Mouse (Mus musculus) retina, postnatal 7 days (tissue): ENCODE results near the gene Psme4.

ENCODE experiments used
- DNase-seq: peaks from one replicate; pipeline ENCODE4 v3.0.0-alpha.2; 2012; ENCODE audit warnings: low read depth, low spot score

The Psme4 gene

DNA sequence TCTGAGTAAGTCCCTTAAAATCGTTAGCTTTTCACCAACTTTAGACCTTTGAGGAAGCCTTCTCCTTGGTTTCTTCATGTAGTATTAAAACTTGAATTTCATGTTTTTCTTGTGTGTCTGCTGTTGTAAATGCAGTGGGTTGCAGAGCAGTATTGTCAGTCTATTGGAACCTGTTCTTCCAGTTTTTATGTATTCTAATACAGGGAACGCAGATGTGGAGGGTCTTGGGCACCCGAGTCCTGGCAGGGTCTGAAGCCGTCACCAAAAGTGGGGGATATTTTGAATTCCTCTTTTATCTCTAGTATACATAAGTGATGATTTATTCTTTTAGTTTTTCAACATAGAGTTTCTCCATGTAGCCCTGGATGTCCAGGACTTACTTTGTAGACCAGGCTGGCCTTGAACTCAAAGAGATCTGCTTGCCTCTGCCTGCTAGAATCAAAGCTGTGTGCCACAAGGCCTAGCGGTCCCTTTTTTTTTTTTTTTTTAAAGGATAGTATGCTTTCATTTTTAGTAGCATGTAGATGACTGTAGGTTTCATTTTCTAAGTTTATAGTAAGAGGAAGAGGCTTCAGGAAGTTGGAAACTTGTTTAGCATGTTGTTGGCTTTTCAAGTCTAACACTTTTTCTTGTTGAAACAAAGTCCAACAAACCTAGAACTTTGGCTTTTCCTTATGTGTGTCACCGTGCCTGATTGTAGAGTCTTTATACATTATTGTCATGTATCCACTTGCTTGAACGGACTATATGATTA lies 14.9 kb downstream of the Psme4 start:
- DNase-seq, result no peak

DNA sequence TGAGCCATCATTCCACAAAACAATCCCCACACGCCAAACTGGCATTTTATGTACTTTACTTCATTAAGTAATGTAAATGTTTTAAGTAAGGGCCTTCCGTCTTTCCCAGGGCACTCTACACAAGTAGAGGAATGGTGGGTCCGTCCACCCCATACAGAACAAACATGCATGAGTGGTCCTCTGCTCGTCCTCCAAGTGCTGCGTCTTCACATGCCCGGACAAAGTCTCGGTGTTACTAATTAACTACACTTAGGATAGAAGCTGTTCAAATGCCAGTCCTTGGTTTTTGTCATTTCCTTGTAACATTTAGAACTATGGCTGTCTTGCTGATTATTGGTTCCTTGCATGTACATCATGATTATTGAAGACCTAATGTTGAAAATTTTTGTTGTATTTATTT lies 21.2 kb downstream of the Psme4 start:
- DNase-seq, result no peak

DNA sequence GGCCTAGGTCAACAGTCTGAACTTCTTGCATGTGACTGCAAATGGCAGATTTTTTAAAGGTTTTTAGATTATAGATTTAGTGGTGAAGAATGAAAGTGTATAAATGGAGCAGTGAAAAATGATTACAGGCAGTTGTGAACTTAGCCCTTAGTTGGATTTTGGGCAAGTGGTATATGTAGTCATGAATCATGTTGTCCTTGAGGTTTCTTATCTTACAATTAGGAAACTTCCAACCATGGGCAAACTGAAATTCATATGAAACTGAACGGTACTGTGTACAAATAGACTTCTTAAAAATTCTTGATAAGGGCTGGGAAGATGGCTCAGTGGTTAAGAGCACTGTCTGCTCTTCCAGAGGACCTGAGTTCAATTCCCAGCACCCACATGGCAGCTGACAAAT lies 22.2 kb downstream of the Psme4 start:
- DNase-seq, result no peak

DNA sequence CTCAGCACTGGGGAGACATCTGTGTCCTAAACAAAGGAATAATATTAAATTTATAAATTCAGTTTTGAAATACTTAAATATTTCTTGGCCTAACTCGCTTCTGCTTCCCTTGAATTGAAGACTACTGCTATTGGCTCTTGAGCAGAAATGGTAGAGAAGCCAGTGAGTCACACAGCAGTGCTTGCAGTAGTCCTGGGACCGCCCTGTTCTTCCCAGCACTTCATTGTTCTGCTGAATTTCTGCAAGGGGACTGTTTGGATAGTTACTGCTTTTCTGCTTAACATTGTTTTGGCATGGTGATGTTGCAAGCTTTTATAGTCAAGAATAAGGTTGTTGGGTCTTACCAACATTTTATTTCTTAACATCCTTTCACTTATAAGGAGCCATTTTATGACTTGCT lies 25.7 kb downstream of the Psme4 start:
- no peak for DNase-seq

DNA sequence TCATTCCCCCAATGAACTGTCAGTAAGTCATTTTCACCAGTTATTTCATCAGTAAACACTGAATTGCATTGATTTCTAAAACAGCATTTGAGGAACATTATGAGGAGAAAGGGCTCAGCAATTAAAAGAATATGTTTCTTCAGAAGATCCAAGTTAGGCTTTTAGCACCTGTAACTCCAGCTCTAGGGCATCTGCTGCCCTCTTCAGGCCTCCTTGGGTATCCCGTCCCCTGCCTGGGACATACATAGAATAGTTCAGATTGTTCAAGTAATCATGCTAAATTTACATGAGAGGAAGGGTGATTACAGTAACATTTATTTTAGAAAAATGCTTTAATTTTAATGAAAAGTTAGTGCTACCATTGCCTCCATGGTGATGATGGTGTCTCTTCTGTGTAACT lies 28.0 kb downstream of the Psme4 start:
- DNase-seq, result peak; percentile 11

DNA sequence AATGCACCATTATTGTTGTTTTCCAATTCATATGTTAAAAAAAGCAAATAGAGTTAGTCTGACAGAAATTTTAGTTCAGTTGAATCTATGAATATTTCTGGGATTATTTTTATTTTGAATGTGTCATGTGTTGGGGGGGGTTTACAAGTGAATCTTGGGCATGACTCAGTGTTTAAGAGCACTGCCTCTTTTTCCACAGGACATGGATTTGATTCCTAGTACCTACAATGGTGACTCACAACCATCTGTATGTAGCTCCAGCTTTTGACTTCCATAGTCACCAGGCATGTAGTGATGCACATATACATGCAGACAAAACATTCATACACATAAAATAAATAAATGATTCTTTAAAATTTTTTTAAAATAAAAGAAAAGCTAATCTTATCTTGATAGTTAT lies 28.6 kb downstream of the Psme4 start:
- no peak for DNase-seq

DNA sequence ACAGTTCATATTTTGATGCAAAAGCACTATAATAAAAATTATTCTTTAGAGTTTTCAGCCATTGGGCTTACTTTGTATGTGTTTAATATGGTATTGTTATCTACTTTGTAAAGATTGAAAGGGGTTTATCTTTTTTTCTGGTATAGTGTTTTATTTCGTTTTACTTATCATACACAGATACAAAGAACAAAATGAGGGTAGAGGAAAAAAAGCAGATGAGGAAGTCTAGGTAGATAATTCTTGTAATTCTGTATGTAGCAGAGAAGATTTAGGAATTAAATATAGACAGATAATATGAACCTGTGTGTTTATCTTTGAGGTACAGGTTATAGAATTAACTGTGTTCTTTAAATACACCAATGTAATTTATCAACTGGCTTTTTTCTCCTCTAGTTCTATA lies 30.9 kb downstream of the Psme4 start:
- no peak for DNase-seq

DNA sequence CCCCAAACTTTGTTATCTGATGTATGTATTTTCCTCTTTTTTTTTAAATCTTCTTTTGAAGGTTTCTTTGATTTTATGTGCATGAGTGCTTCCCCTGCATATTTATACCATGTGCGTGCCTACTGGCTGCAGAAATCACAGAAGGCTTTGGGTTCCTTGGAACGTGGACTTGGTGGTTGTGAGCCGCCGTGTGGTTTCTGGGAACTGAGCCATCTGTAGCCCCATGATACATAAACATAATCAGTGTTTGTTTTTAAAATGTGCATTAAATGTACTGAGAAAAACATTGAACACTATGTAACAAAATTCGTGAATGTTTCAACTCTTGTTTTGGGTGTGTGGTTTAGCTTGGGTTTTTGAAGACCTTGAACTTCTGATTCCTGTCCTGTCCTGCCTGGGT lies 49.6 kb downstream of the Psme4 start:
- no peak for DNase-seq

DNA sequence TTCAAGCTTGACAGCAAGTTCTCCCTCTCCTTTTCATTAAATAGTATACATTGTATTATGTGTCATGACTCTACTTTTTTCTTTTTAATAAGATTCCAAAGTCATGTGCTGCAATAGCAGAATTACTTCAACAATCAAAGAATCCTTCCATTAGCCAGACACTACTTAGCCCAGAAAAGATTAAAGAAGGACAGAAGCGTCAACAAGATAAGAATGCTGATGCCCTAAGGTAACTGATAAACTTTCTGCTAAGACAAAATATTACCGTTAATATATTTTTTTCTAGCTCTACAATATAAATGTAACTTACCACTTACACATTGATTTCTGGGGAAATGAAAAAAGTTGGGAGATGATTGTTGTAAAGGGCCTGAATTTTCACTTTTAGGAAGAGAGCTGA lies 67.3 kb downstream of the Psme4 start:
- no peak for DNase-seq

DNA sequence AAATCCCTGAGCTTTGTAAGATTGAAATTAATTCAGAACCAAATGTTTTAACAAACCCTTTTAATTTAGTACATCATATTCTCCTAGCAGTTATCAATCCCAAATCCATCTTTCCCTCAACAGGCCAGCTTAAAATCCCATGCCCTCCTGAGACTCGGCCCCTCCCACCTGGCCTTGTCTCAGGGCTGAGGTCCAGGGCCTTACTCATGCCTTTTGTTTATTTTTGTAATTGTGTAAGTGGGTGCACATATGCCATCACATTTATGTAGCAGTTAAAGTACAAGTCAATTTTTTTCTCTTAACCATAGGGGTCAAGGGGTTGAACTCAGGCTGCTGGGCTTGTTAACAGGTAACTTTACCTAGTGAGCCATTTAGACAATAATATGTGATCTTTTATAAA lies 72.8 kb downstream of the Psme4 start:
- no peak for DNase-seq

DNA sequence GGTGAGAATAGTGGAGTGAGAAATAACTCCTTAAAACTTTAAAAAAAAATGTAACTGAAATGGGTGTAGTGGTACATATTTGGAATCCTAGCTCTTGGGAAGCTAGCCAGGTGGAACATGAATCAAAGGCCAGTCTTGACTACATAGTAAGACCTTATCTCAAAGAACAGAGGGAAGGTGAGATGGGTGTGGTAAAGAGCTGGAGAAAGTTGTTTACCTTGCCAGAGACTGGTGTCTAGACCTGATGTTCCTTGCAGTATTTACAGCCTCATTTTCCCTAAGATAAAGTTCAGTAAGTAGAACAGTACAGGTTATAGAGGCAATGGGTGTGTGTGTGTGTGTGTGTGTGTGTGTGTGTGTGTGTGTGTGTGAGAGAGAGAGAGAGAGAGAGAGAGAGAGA lies 100.9 kb downstream of the Psme4 start:
- no peak for DNase-seq

DNA sequence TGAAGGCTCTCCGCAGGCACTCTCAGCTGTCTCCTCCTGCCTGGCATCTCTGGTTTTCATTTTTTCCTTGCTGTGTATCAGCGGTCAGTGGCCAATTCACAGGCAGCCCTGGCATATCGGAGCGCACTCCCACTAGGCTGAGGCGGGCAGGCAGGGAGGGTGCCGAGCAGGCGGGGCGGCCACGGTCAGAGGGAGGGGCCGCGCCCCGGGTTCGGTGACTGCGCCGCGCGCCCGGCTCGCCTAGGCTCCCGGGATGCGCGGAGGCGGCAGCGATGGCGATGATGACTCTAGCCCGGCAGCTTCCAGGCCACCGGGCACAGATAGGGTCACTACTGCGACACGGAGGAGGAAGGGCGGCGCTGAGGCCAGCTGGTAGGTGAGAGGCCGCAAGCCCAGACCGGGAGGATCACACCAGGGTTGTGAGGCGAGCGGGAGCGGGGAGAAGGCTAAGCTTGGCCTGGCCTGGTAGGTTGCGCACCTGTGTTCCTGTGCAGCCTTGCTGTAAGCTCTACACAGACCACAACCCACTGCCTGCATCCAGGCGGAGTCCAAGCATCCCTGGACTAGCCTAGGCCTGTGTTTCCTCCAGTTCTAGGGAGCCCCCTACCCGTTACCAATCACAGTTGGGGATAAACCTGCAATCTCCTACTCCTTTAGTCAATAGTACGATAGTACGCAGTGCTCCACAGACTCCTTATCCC lies 113.8 kb downstream of the Psme4 start, which contains the start of the genes Gpr75 and Asb3:
Gene Gpr75 (plus strand): TSS at position 188 of the 701 bp plus-strand sequence.
Gene Asb3 (plus strand): TSS at position 246 of the 701 bp plus-strand sequence.
- peak; percentile 32 for DNase-seq

DNA sequence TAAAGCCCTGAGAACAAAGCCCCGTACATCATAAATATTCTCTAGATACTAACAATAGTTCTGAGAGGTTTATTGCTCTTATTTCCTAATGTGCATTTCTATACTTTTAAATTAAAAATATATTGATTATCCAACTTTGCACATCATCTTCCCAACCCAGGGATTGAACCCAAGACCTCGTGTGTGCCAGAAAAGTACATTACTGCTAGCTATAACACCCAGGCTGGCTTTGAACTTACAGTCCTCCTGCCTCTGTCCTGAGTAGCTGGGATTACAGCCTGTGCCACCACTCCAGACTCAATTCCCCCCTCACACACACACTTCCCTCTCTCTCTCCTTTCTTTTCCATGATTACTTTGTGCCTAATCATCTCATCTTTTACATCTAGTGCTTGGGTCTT lies 116.6 kb downstream of the Psme4 start:
- no peak for DNase-seq

DNA sequence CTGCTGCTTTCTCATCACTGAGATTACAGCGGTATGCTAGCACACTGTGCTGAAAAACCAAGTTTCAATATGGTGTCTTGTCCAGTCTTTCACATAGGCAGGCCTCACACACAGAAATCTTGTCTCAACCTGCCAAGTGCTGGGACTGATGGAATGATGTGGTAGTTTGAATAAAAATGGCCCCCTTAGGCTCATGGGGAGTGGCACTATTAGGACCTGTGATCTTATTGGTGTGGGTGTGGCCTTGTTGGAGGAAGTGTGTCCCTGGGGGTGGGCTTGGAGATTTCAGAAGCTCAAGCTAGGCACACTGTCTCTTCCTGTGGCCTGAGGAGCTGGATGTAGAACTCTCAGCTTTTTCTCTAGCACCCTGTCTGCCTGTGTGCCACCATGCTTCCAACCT lies 124.7 kb downstream of the Psme4 start:
- DNase-seq, result no peak

DNA sequence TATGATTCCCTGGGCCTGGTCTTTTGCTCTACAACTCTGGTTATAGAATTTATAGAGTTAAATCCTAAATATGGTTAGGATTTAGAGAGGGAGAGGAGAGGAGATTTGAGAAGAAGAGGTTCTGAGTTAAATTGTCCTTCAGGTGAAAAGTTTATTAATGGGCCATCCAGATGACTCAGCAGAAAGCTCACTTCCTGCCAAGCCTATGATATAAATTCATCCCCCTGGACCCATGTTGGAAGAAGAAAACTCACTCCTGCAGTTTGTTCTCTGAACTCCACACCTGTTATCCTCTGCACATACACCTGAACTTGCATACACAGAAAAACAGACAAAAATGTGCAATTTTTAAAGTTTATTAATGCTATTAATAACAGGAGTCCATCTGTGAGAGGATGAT lies 127.8 kb downstream of the Psme4 start:
- no peak for DNase-seq

DNA sequence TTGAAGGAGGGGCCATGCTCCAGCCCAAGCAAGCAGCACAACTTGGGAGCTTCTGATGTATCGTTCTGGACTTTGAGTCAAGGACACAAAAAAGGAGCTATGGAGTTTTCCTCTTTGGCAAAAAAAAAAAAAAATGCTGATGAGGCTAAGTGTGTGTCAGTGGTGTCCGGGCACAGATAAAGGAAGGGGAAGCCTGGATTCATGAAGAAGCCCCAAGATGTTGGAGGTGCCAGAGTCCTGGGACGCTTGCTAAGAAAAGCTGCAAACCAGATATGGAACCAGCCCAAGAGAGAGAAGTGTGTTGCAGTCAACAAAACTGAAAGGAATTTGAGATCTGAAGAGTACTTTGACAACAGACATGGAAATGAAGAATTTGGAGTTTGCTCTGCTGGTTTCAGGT lies 140.8 kb downstream of the Psme4 start:
- DNase-seq, result no peak

DNA sequence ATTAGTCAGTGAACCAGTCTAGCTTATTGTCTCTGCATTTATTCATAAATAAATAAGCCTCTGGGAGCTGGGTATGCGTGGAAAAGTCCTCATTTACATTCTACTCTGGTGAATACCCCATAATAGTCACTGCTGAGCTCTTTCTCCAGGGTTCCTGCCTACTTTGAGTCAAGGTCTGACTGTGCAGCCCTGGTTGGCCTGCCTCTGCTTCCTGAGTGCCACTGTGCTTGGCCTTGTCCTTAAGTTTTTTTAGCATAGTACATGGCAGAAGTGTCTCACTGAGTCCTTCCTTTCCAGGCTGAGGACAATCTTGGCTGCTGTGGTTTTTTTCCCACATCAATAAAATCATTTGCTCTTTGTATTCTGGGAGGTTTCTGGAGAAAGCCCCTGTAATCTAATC lies 149.1 kb downstream of the Psme4 start:
- no peak for DNase-seq

DNA sequence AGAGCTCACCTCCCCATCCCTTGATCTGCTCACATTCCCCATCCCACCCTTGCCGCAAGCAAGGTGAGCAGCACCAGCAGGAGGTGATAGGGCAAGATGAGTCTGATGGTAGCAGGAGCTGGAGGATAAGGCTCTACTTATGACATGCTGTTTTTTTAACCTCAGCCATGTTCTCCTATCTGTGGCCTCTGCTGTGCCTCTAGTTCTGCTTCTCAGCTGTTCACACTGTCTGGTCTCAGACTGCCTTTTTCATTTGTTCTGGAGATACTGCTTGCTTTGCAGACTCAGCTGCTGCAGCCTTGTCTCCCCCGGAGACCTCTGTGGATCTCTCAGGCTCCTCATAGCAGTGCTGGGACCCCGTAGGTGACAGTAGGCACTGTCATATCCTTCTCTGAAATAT lies 151.8 kb downstream of the Psme4 start:
- no peak for DNase-seq

DNA sequence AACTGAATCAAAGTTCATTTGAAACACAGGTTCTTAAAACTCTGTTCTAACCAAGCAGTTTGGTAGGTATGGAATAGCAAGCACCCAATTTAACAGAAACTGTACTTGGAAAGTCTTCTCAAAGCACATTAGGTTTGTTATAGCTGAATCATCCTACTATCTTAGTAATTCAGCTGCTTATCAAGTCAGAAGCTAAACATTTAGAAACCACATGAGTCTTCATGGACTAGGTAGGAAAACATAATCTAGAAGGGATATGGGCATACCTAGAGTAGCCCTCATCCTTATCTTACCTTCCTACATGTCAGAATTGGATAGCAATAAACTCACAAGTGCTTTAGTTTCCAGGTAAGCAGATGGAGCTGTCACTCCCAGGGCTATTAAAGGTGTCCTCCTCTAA lies 156.6 kb downstream of the Psme4 start:
- DNase-seq, result no peak

DNA sequence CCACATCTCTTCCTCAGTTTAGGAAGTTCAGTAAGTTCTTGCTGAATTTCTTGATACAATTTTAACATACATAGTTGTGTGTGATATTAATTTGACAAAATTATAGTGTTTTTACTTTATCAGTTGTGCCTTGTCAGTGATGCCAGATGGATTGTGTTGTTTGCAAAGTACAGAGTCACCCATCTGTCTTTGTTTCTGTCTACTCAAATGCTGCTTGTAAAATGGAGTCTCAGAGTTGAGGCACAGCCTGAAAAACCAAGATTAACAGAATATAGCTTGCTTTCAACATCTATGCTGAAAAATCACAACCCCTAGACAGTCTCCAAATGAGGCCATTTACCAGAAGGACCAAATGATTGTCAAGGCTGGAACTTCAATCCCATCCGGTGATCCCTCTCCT lies 157.0 kb downstream of the Psme4 start:
- DNase-seq, result no peak
